Comparison of ENCODE assay signal across 12 mouse cellular contexts in genomic region chr13:113661826-113662271, GRCm38 (mm10). TPM values are rescaled to one million over a fixed set of nuclear protein-coding genes. Genes with fewer than 3 reads are reported as not detected.
DNase-seq lines count a peak whose midpoint lies in the region; ATAC-seq and TF ChIP-seq lines count a peak whose summit lies in the region.
"Had no signal": no experiment of that assay in that cellular context is flagged by ENCODE, and none has a peak within 500 bp of the region (broad histone marks: within the 10 kb centered on the region; RNA-seq: fewer than 3 reads in every experiment).

No protein-coding gene starts in this region.

- H3K4me2 ChIP-seq in neural tube, embryonic 13.5 days = no peak overlapping the region
- no peak overlapping the region for H3K4me2 ChIP-seq in neural tube, embryonic 15.5 days
- peak overlapping the region; percentile 66 for H3K4me2 ChIP-seq in heart, embryonic 11.5 days
- H3K4me2 ChIP-seq in midbrain, embryonic 13.5 days (replicated peaks) = no peak overlapping the region

- H3K27me3 ChIP-seq in neural tube, embryonic 13.5 days = 0 out of 2 replicates have a peak, but pooled peaks cover 6% of the 10 kb centered on the region
- H3K27me3 ChIP-seq in neural tube, embryonic 15.5 days (replicated peaks) = 0 out of 2 replicates have a peak, but pooled peaks cover 5% of the 10 kb centered on the region
- H3K27me3 ChIP-seq in heart, embryonic 11.5 days (ENCODE audit: control insufficient read depth, insufficient read depth, low read length) = no peaks in the 10 kb centered on the region
- no peaks in the 10 kb centered on the region for H3K27me3 ChIP-seq in midbrain, embryonic 13.5 days

- intact Hi-C loops in gastrocnemius, adult 2 months (cut with DNase I) = no loop called here

- no peak overlapping the region for H3K4me3 ChIP-seq in neural tube, embryonic 13.5 days
- H3K4me3 ChIP-seq in neural tube, embryonic 15.5 days (replicated peaks) = no peak overlapping the region
- peak overlapping the region; percentile 76 for H3K4me3 ChIP-seq in gastrocnemius, adult 2 months
- peak overlapping the region; percentile 45 for H3K4me3 ChIP-seq in heart, embryonic 11.5 days (ENCODE audit: low read depth, low read length)
- H3K4me3 ChIP-seq in midbrain, embryonic 13.5 days (replicated peaks) = no peak overlapping the region

- 78% methylated on average over 7 of the region's 7 CpGs for WGBS in neural tube, embryonic 13.5 days
- WGBS in neural tube, embryonic 15.5 days = 78% methylated on average over 7 of the region's 7 CpGs
- 44% methylated on average over 7 of the region's 7 CpGs for WGBS in heart, embryonic 11.5 days (ENCODE audit: insufficient replicate concordance)
- WGBS in midbrain, embryonic 13.5 days = 85% methylated on average over 7 of the region's 7 CpGs

- 0 out of 2 replicates have a peak overlapping the region, but pooled peaks have one; percentile 8 for H3K9ac ChIP-seq in neural tube, embryonic 13.5 days
- no peak overlapping the region for H3K9ac ChIP-seq in neural tube, embryonic 15.5 days (replicated peaks)
- H3K9ac ChIP-seq in heart, embryonic 11.5 days (ENCODE audit: low read depth, low read length) = peak overlapping the region; percentile 78
- H3K9ac ChIP-seq in midbrain, embryonic 13.5 days (replicated peaks) = no peak overlapping the region

- H3K36me3 ChIP-seq in neural tube, embryonic 13.5 days = no peaks in the 10 kb centered on the region
- no peaks in the 10 kb centered on the region for H3K36me3 ChIP-seq in neural tube, embryonic 15.5 days
- no peaks in the 10 kb centered on the region for H3K36me3 ChIP-seq in heart, embryonic 11.5 days (ENCODE audit: control insufficient read depth, insufficient read depth, low read length)
- no peaks in the 10 kb centered on the region for H3K36me3 ChIP-seq in midbrain, embryonic 13.5 days

- DNase-seq in gastrocnemius, adult 2 months = peak; percentile 77
- peak; percentile 87 for DNase-seq in skeletal muscle tissue, adult 2 months (ENCODE audit: low read depth, low spot score)
- no peak for DNase-seq in T-cell, adult 2 months (ENCODE audit: low spot score)
- DNase-seq: cerebellum, adult 9-10 months; thymus, postnatal 25 days had no signal

- no peak for TF ChIP-seq CTCF in gastrocnemius, adult 2 months (IDR thresholded peaks at IDR 0.05)

- H3K9me3 ChIP-seq in neural tube, embryonic 13.5 days = no peaks in the 10 kb centered on the region
- no peaks in the 10 kb centered on the region for H3K9me3 ChIP-seq in neural tube, embryonic 15.5 days (replicated peaks)
- H3K9me3 ChIP-seq in heart, embryonic 11.5 days (replicated peaks; ENCODE audit: control insufficient read depth, low read length) = no peaks in the 10 kb centered on the region
- no peaks in the 10 kb centered on the region for H3K9me3 ChIP-seq in midbrain, embryonic 13.5 days

- H3K27ac ChIP-seq in neural tube, embryonic 13.5 days (replicated peaks) = no peak overlapping the region
- H3K27ac ChIP-seq in neural tube, embryonic 15.5 days (replicated peaks) = no peak overlapping the region
- peak overlapping the region; percentile 91 for H3K27ac ChIP-seq in gastrocnemius, adult 2 months
- peak overlapping the region; percentile 94 for H3K27ac ChIP-seq in heart, embryonic 11.5 days (ENCODE audit: low read depth, low read length)
- H3K27ac ChIP-seq in midbrain, embryonic 13.5 days = no peak overlapping the region
- H3K27ac ChIP-seq: kidney, postnatal 0 days had no signal

- no peak for ATAC-seq in neural tube, embryonic 13.5 days (ENCODE audit: low read depth)
- ATAC-seq in neural tube, embryonic 15.5 days (ENCODE audit: low FRiP score) = no peak
- ATAC-seq in heart, embryonic 11.5 days (replicated peaks; ENCODE audit: insufficient number of reproducible peaks, low FRiP score, low TSS enrichment) = peak; percentile 55
- no peak for ATAC-seq in midbrain, embryonic 13.5 days
- ATAC-seq: lung, postnatal 0 days had no signal

- H3K4me1 ChIP-seq in neural tube, embryonic 13.5 days (replicated peaks) = peaks cover 13% of the 10 kb centered on the region
- H3K4me1 ChIP-seq in neural tube, embryonic 15.5 days = peaks cover 8% of the 10 kb centered on the region
- H3K4me1 ChIP-seq in heart, embryonic 11.5 days (ENCODE audit: control insufficient read depth, insufficient read depth, low read length) = peaks cover 8% of the 10 kb centered on the region
- H3K4me1 ChIP-seq in midbrain, embryonic 13.5 days (replicated peaks) = no peaks in the 10 kb centered on the region

RNA-seq across cellular contexts. Expression of gene Hspb3, which starts 1.6 kb away (rescaled TPM):
- 1.0 and 2.7 TPM in 2 replicates for polyA plus RNA-seq in neural tube, embryonic 13.5 days (2015; fragmentation: Nextera tagmentation; extraction: Ambion mirVana)
- 0.49 and 1.8 TPM in 2 replicates for polyA plus RNA-seq in neural tube, embryonic 15.5 days (2015; fragmentation: Nextera tagmentation; extraction: Ambion mirVana)
- 10 to 100 TPM; 45.0 to 51.6 TPM for total RNA-seq in gastrocnemius, adult 2 months (2021)
- polyA plus RNA-seq in heart, embryonic 11.5 days (2014; fragmentation: Nextera tagmentation; extraction: Ambion mirVana) = 71.8 and 75.2 TPM in 2 replicates
- 0.28 TPM in 1 of 2 replicates, not detected in the other for polyA plus RNA-seq in midbrain, embryonic 13.5 days (2015; fragmentation: Nextera tagmentation; extraction: Ambion mirVana)
- total RNA-seq: midbrain, postnatal 0 days had no signal
- polyA plus RNA-seq: kidney, postnatal 0 days had no signal

RNA-seq across cellular contexts. Expression of gene Snx18, which starts 43.5 kb away (rescaled TPM):
- polyA plus RNA-seq in neural tube, embryonic 13.5 days (2015; fragmentation: Nextera tagmentation; extraction: Ambion mirVana) = 19.2 and 19.4 TPM in 2 replicates
- 9.9 and 12.3 TPM in 2 replicates for polyA plus RNA-seq in neural tube, embryonic 15.5 days (2015; fragmentation: Nextera tagmentation; extraction: Ambion mirVana)
- total RNA-seq in gastrocnemius, adult 2 months (2021) = 10 to 100 TPM in 1 of 2 experiments, 1 to 10 TPM in 1; 9.2 to 13.6 TPM
- polyA plus RNA-seq in heart, embryonic 11.5 days (2014; fragmentation: Nextera tagmentation; extraction: Ambion mirVana) = 21.6 and 23.1 TPM in 2 replicates
- 8.0 and 8.6 TPM in 2 replicates for polyA plus RNA-seq in midbrain, embryonic 13.5 days (2015; fragmentation: Nextera tagmentation; extraction: Ambion mirVana)

Comparison
In these comparisons a context has a peak if more than half of its experiments do, and no peak if none do; other contexts are left out.
1. H3K9ac ChIP-seq: peak in neural tube, embryonic 13.5 days (single experiment) and heart, embryonic 11.5 days (single experiment); none in neural tube, embryonic 15.5 days (single experiment) and midbrain, embryonic 13.5 days (single experiment).
2. H3K27ac ChIP-seq: peak in gastrocnemius, adult 2 months (single experiment) and heart, embryonic 11.5 days (single experiment); none in neural tube, embryonic 13.5 days (single experiment), neural tube, embryonic 15.5 days (single experiment) and midbrain, embryonic 13.5 days (single experiment).
3. H3K4me3 ChIP-seq: peak in gastrocnemius, adult 2 months (single experiment) and heart, embryonic 11.5 days (single experiment); none in neural tube, embryonic 13.5 days (single experiment), neural tube, embryonic 15.5 days (single experiment) and midbrain, embryonic 13.5 days (single experiment).
4. RNA of gene Hspb3, which starts 1.6 kb away (polyA plus RNA-seq): 71.8 to 75.2 TPM in heart, embryonic 11.5 days; 0.49 to 1.8 TPM in neural tube, embryonic 15.5 days, 1.0 to 2.7 TPM in neural tube, embryonic 13.5 days and 0.28 TPM in midbrain, embryonic 13.5 days; every median in the first group is over 10 times any median in the second.